Mouse (Mus musculus) small intestine, adult 2 months (tissue): ENCODE measurements around the gene Rabgap1l.

ENCODE experiments used
- CTCF ChIP-seq: fragments of 200-500 bp; IDR thresholded peaks from 2 replicates; pipeline ENCODE4 v1.5.1; 2012; ENCODE audit warnings: low read depth, mild to moderate bottlenecking, control low read depth, inconsistent platforms, low read length, moderate library complexity, mixed read lengths; ENCODE audit not compliant: insufficient replicate concordance, insufficient read length; ENCODE audit errors: extremely low read depth
- POLR2A ChIP-seq: fragments of 200-500 bp; IDR thresholded peaks from 2 replicates; pipeline ENCODE4 v1.6.1; 2012; ENCODE audit warnings: low read depth, mild to moderate bottlenecking, control low read depth, inconsistent platforms, low read length, moderate library complexity

DNA sequence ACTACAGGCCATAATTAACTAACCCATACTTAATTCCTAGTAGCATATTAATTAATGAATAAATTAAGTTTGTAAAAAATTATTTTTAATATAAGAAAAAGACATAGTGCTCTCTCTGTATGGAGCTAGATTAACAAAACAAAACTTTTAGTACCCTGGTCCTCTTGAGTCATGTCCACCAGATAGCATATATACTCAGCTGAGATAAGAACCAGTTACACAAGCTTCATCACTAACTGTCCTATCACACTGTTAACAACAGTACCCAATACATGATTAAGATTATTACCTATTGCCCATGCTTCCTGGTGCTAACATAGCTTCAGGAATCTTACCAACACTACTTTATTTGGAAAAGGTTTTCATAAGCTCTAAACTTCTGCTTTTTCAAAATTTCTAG, 82.5 kb downstream of the Rabgap1l start:
- TF ChIP-seq CTCF (no peak), POLR2A (no peak)
